Mouse (Mus musculus) forebrain, embryonic 14.5 days (tissue): Measurements from ENCODE around the gene Dlec1. TPM values are rescaled to one million over a fixed set of nuclear protein-coding genes. Genes with fewer than 3 reads are reported as not detected.

Source experiments
- ATAC-seq: fragments of 200-750 bp; cut with Nextera tagmentation; 2 replicates; pipeline ENCODE4 v1.8.0; 2017; ENCODE audit warnings: mild to moderate bottlenecking, moderate library complexity
- DNase-seq: peaks from one replicate; pipeline ENCODE4 v3.0.0-alpha.2; 2015; ENCODE audit warnings: low spot score
- H3K27ac ChIP-seq: fragments of 300-500 bp; sonication (generic); 2 replicates; pipeline ENCODE4 v1.5.1; 2014; ENCODE audit warnings: low read depth, mild to moderate bottlenecking, control low read depth, low read length, moderate library complexity
- H3K27me3 ChIP-seq: fragments of 300-500 bp; sonication (generic); replicated peaks from 2 replicates; pipeline ENCODE4 v1.6.1; 2014; ENCODE audit warnings: low read length, control low read depth, mixed read lengths; ENCODE audit not compliant: control insufficient read depth, insufficient read depth
- H3K36me3 ChIP-seq: fragments of 300-500 bp; sonication (generic); 2 replicates; pipeline ENCODE4 v1.6.1; 2014; ENCODE audit warnings: low read length, control low read depth; ENCODE audit not compliant: control insufficient read depth, insufficient read depth
- H3K4me1 ChIP-seq: fragments of 300-500 bp; sonication (generic); 2 replicates; pipeline ENCODE4 v1.6.1; 2014; ENCODE audit warnings: antibody characterized with exemption, low read length, control low read depth; ENCODE audit not compliant: control insufficient read depth, insufficient read depth
- H3K4me2 ChIP-seq: fragments of 300-500 bp; sonication (generic); 2 replicates; pipeline ENCODE4 v1.6.1; 2014; ENCODE audit warnings: mild to moderate bottlenecking, control low read depth, low read length
- H3K4me3 ChIP-seq: fragments of 300-500 bp; sonication (generic); 2 replicates; pipeline ENCODE4 v1.5.1; 2014; ENCODE audit warnings: low read depth, low read length, control low read depth
- H3K9ac ChIP-seq: fragments of 300-500 bp; sonication (generic); 2 replicates; pipeline ENCODE4 v1.6.1; 2014; ENCODE audit warnings: mild to moderate bottlenecking, low read length, control low read depth, moderate library complexity
- H3K9me3 ChIP-seq: fragments of 300-500 bp; sonication (generic); replicated peaks from 2 replicates; pipeline ENCODE4 v1.6.1; 2016; ENCODE audit warnings: low read length, control low read depth, mixed read lengths; ENCODE audit not compliant: control insufficient read depth
- WGBS: fragments of 180-500 bp; shearing (Covaris S2); extraction: QIAGEN DNeasy Blood & Tissue Kit; methylation state at CpG from one replicate; pipeline ENCODE4 v1.1.7; 2014; 5-methylcytosine and 5-hydroxymethylcytosine counted together
- polyA plus RNA-seq: library from polyadenylated mRNA; unstranded; fragments of >200 nt; fragmentation: Nextera tagmentation; extraction: Ambion mirVana; gene quantifications from 2 replicates; pipeline ENCODE4 v1.2.1, GENCODE M21; 2014

Gene Dlec1
- polyA plus RNA-seq, 1 experiment from 2014 or later, result 0.33 TPM

DNA sequence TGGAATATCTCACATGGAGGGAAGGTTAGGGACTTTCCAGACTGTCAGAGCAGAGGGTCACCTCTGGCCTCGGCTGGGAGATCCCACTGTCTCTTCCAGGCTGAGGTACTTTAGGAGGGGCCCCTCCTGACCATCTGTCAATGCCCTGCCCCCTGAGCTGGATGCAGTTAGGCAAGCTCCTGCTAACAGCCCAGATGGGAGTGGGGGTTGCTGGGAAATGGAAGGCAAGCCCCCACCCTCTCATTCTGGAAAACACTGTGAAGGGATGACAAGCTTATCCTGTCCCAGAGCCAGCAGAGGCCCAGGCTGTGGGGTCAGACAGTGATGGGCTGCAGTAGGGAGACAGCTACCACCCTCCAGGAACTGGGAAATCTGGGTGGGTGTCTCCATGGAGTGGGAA lies 15.8 kb upstream of the Dlec1 start:
- Histone ChIP-seq H3K27me3 (peaks cover 2% of the 10 kb centered on the region; the same call in 1 of the 2 replicates), H3K4me3 (no peak overlapping the region), H3K27ac (no peak overlapping the region), H3K9ac (0 out of 2 replicates have a peak overlapping the region, but pooled peaks have one; percentile 9), H3K4me1 (peaks cover 7% of the 10 kb centered on the region; the same call in 1 of the 2 replicates), H3K9me3 (no peaks in the 10 kb centered on the region), H3K4me2 (no peak overlapping the region), H3K36me3 (no peaks in the 10 kb centered on the region)
- 46% methylated on average over 1 of the region's 1 CpGs for WGBS
- DNase-seq (no peak), ATAC-seq (no peak)

DNA sequence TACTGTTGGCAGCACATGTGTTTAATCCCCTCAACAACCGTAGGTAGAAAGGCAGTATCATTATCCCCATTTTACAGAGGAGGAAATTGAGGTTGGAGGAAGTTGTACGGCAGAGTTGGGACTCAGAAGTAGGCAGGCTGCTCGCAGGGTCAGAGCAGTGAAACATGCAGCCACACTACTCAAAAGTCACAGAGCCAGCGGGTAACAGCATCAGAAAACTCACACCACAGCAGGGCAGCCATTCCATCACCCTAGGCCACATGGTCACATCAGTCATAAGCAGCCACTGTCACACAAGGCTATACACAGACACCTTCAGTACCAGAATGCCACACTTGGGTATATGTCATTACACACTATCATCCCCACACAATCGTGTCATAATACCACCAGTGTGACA lies 15.0 kb upstream of the Dlec1 start:
- ATAC-seq (no peak), DNase-seq (no peak)
- 93% methylated on average over 5 of the region's 5 CpGs for WGBS
- Histone ChIP-seq H3K4me1 (peaks cover 3% of the 10 kb centered on the region; the same call in 1 of the 2 replicates), H3K27ac (no peak overlapping the region), H3K4me3 (no peak overlapping the region), H3K9ac (no peak overlapping the region), H3K36me3 (no peaks in the 10 kb centered on the region), H3K9me3 (no peaks in the 10 kb centered on the region), H3K4me2 (no peak overlapping the region), H3K27me3 (peaks cover 10% of the 10 kb centered on the region)

DNA sequence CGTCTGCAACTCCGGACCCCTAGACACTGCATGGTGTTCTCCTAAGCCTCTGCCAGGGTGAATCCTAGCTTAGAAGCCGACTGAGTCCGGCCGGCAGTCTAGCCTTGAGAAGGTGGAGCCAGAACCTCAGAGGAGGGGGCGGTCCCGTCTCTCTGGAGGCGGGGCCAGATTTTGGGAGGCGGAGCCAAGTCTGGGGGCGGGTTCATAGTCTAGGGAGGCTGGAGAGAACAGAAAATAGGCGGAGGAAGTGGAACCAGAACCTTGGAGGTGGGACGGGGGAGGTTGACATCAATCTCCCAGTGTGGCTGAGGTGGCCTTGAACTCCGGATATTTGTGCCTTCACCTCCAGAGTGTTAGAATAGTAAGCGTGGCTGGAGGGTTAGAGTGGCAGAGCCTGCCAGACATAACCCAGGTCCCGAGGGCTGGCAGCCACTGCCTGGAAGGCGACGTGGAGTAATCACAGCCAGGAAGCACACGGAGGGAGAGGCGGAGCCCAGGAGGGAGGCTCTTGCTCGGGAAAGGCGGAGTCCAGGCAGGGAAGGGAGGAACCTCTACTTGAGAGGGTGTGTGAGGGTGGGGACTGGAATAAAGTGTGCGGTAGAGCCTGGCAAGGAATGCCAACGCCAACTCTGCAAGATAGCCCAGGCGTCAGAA lies 14.0 kb upstream of the Dlec1 start:
- H3K4me3 ChIP-seq, result peak overlapping the region; percentile 10; the same call in 1 of the 2 replicates
- H3K9me3 ChIP-seq, result no peaks in the 10 kb centered on the region
- ATAC-seq (peak; percentile 71), DNase-seq (peak; percentile 70)
- WGBS, result under 1% methylated on average over 24 of the region's 24 CpGs
- H3K27ac ChIP-seq, result no peak overlapping the region
- peak overlapping the region; percentile 49 for H3K4me2 ChIP-seq
- H3K27me3 ChIP-seq, result peaks cover 20% of the 10 kb centered on the region
- H3K36me3 ChIP-seq, result no peaks in the 10 kb centered on the region
- H3K4me1 ChIP-seq, result peaks cover 9% of the 10 kb centered on the region
- 0 out of 2 replicates have a peak overlapping the region, but pooled peaks have one; percentile 21 for H3K9ac ChIP-seq

DNA sequence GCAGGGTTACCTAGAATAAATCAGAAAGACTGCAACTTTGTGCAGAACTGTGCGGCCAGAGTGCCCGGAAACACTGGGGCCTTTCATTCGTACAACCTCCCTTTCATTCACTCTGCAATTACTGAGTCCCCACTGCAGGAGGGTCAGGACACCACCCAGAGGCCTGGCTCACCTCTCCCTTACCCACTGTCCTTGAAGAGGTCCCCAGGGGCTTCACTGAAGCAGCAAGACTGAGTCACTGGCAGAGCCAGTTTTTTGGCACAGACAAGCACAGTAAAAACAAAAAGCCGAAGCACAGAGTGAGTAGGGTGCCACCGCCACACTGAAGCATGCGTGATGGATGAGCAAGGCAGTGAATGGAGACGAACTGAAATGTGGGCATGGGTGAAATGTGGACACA lies 12.8 kb upstream of the Dlec1 start:
- no peak for ATAC-seq
- no peak overlapping the region for H3K27ac ChIP-seq
- WGBS, result 45% methylated on average over 7 of the region's 7 CpGs
- H3K4me1 ChIP-seq, result peaks cover 10% of the 10 kb centered on the region
- H3K4me2 ChIP-seq, result no peak overlapping the region
- no peak for DNase-seq
- H3K36me3 ChIP-seq, result no peaks in the 10 kb centered on the region
- H3K9ac ChIP-seq, result no peak overlapping the region
- no peak overlapping the region for H3K4me3 ChIP-seq
- peaks cover 22% of the 10 kb centered on the region for H3K27me3 ChIP-seq
- H3K9me3 ChIP-seq, result no peaks in the 10 kb centered on the region

DNA sequence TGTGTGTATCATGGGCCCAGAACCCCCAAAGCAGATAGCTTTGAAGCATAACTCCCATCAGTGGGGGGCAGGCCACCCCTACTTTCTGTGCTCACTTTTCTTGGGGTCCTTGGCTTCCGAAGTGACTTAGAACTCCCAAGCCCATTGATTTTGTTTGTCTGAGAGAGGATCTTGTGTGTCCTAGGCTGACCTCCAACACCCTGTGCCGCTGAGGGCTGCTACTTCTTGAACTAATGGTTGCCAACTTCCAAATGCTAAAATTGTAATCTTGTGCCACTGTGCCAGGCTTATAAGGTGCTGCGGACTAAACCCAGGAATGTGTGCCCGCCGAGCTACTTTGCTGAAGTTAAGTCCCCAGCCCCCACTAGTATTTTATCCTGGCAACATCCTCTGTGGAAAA lies 11.8 kb upstream of the Dlec1 start:
- Histone ChIP-seq H3K27me3 (peaks cover 22% of the 10 kb centered on the region), H3K9me3 (no peaks in the 10 kb centered on the region), H3K4me3 (no peak overlapping the region), H3K36me3 (no peaks in the 10 kb centered on the region), H3K4me2 (no peak overlapping the region), H3K9ac (no peak overlapping the region), H3K27ac (no peak overlapping the region), H3K4me1 (peaks cover 10% of the 10 kb centered on the region)
- 94% methylated on average over 5 of the region's 5 CpGs for WGBS
- DNase-seq (no peak), ATAC-seq (no peak)

DNA sequence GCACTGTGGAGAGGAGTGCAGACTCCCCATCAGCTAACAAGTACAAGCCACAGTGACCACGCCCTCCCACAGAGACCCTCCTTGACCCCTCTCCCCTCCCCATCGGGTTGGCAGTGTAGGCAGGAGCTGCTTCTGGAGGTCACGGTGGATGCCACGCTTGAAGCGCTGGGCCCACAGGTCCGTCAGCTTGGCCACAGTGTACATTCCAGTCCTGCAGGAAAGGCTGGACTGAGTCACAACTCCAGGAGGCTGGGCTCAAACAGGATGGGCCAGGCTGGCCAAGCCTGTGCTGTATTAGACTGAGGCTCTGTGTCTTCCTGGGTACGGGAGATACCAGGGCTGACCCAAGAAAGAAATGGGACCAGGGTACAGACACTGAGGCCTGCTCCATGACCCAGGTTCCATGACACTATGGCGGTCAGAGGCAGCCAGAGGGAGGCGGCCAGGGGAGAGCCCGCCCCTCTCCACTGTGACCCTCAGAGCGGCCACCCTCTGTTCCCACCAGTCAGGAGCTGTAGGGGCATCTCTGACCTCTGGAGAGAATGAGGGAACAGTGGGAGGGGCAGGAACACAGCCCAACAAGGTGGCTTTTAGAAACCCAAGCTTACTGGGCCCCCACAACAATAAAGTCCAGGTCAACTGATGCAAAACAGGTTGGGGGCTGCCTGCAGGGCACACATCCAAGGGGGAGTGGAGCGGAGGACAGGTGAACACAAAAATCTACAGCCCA lies 10.5 kb upstream of the Dlec1 start:
- no peaks in the 10 kb centered on the region for H3K9me3 ChIP-seq
- peak overlapping the region; percentile 43; the same call in 1 of the 2 replicates for H3K4me3 ChIP-seq
- ATAC-seq (no peak), DNase-seq (no peak)
- WGBS, result 70% methylated on average over 12 of the region's 12 CpGs
- H3K4me2 ChIP-seq, result peak overlapping the region; percentile 75
- H3K27ac ChIP-seq, result no peak overlapping the region
- peaks cover 22% of the 10 kb centered on the region for H3K27me3 ChIP-seq
- peaks cover 10% of the 10 kb centered on the region for H3K4me1 ChIP-seq
- H3K9ac ChIP-seq, result no peak overlapping the region
- H3K36me3 ChIP-seq, result no peaks in the 10 kb centered on the region

DNA sequence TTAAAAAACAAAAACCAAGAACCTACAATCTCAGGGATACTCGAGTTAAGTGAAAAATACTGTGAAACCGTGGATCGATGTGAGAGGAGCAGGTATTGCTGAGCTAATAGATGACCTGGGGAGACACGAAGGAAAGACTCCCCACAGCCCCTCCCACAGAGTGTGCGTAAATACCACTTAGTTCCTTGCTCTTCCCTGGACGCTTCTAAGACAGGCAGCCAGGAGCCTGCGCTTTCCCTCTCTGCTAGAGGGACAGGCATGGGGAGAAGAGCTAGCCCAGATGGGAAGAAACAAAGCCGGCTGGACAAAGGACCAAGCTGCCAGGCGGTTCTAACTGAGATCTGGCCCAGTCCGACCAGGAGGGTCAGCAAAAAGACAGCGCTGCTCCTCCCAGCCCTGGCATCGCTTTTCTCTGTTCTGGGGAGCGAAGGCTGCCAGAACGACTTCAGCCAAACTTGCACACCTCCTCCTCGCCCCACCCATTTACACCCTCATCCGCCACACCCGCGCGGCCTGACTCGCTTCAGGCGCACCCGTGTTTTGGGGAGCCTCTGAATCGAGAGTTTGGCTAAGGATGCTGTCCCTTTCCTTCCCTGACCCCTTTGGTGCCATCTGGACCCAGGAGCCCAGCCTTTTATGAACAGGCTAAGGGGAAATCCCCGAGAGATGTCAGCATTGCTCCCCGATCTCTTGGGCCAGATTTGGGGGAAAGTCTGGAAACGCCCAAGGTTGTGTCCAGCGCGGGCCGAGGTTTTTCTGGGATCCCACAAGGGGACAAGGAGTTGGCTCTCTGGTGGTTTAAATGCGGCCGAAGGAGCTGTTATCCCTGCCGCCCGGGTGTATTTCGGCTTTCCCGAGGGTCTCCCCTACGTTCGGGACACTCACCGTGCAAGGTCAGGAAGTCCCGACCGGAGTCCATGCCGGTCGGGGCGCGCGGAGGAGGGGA lies 9.5 kb upstream of the Dlec1 start:
- peak overlapping the region; percentile 43 for H3K4me3 ChIP-seq
- H3K9ac ChIP-seq, result peak overlapping the region; percentile 61
- ATAC-seq (no peak), DNase-seq (no peak)
- WGBS, result 3% methylated on average over 44 of the region's 45 CpGs
- H3K27ac ChIP-seq, result no peak overlapping the region
- no peaks in the 10 kb centered on the region for H3K36me3 ChIP-seq
- peak overlapping the region; percentile 75 for H3K4me2 ChIP-seq
- H3K27me3 ChIP-seq, result peaks cover 19% of the 10 kb centered on the region
- H3K4me1 ChIP-seq, result peaks cover 10% of the 10 kb centered on the region
- no peaks in the 10 kb centered on the region for H3K9me3 ChIP-seq

DNA sequence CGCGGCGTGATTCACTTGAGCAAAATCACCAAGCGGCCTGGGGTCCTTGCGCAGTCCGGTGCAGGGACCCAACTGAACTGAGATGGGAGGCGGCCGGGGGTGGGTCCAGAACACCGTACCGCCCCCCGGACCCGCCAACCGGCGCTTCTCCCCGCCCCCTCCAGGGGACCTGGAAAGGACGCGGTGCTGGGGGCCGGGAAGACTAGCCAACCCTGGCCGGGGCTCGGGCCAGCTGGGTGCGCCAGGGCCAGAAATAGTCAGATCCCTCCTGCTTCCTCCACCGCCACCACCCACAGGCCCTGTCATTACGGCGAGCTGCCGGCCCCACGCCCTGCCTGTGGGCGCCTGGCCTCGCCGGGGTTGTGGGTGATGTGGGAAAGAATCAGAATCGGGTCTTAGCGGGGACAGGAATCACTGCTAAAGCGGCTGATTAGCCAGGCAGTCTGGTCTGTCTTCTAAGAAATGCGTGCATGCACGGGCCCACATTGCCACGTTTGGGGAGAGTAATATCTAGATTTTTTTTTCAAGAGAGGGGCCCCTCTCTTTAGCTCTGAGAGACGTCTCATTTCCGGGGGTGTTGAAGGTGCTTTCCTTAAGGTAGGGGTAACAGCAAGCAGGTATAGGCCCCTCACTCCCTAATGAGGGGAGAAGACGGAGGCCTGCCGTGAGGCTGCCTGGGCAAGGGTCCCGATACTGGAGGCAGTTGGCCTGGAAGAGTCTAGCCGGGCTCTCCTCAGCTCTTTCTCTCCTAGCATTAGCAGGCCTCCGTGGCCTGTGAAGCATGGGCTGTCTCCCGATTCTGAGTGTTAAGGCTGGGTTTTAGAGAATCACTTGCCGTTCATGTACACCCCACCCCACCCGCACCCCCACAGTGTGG lies 8.6 kb upstream of the Dlec1 start, which contains the start of gene Plcd1:
Gene Plcd1, minus strand, starts transcription at position 84 of the 877 bp plus-strand sequence.
- DNase-seq (peak; percentile 63), ATAC-seq (peak; percentile 71)
- Histone ChIP-seq H3K4me2 (peak within 1 kb of the TSS; percentile 75), H3K36me3 (no peaks in the 10 kb centered on the region), H3K4me3 (peak within 1 kb of the TSS; percentile 43), H3K27ac (no peak within 1 kb of the TSS), H3K4me1 (peaks cover 6% of the 10 kb centered on the region), H3K9me3 (no peaks in the 10 kb centered on the region), H3K27me3 (peaks cover 19% of the 10 kb centered on the region), H3K9ac (peak within 1 kb of the TSS; percentile 61)
- 7% methylated on average over 44 of the region's 45 CpGs for WGBS
